Mouse (Mus musculus) kidney, postnatal 4 days (tissue): ENCODE data around the gene Patj.

Experiments
- DNase-seq, 2 experiments: peaks; one replicate each; pipeline ENCODE4 v3.0.0; 2021; ENCODE audit warnings: mixed read lengths in 2 of 2

Gene Patj

DNA sequence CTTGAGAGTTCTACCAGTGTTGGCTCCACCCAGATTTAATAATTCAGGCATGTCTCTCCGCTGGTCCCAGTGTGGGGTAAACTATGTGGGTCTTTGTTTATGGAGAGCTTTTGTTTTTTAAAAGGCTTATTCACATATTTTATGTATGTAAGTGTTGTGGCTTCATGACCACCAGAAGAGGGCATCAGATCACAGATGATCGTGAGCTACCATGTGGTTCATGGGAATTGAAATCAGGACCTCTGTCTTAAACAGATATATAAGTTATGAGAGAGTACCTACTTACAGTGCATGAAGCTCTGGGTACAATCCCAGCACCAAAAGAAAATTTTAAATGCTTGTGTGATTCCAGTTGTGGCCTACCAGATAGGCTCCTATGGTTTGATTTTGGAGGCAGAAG lies 344.2 kb downstream of the Patj start:
- DNase-seq, result no peak

GRCm38 (mm10) chr4:98743209-98743905 lies 347.8 kb downstream of the Patj start:
- DNase-seq, result no peak

DNA sequence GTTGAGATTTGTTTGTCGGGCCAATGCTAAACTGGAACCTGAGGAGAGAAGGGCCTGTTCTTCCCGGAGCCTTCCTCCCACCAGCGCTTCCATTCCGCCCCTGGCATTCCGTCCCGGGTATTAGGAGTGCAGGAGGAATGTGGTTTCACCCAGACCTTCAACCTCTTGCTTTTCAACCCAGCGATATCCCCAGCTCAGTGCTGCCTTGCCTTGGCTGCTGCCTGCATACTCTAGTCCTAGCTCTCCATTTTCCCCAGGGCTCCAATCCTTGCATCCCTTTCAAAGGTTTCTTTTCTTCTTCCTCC lies 348.3 kb downstream of the Patj start:
- DNase-seq, result peak; percentile 50 to 60

- DNase-seq, result no peak
These were observed 358.9 kb downstream of the Patj start for GRCm38 (mm10) chr4:98754456-98754855.

DNA sequence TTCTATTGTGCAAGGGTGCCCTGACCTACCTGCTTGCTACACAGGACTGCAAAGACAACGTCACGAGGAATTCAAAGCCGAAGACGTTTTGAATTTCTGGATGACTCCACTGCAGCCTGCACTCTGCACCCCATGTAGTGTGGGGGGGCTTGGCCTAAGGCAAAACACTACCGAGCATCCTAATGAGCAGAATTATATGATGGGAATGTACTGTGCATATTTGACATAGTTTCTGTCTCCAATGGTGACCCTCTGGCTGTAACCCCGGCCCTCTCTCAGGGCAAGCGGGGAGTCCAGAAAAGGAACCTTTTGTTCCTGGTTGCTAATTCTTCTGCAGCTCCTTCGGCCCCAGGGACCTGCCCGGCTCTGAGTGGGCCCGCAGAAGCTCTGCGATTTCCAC lies 360.6 kb downstream of the Patj start:
- DNase-seq, result no peak

- peak; percentile 59 to 66 for DNase-seq
These were observed 362.6 kb downstream of the Patj start for GRCm38 (mm10) chr4:98758012-98758821.

GRCm38 (mm10) chr4:98758872-98759518 lies 363.4 kb downstream of the Patj start:
- no peak for DNase-seq

- DNase-seq, result no peak
These were observed 371.8 kb downstream of the Patj start for GRCm38 (mm10) chr4:98767134-98768133.
